Mouse (Mus musculus) C2C12 (cell line): ENCODE measurements at regions not wholly inside any gene's neighbourhood (a gene's known extent, or its start where the extent isn't known, plus 50 kb on each side); places are given as distances from the start of the nearest gene placed in this dataset.

ENCODE experiments used
- CEBPB ChIP-seq: IDR thresholded peaks from one replicate; pipeline ENCODE4 v1.6.1; 2011; ENCODE audit warnings: low read depth, mild to moderate bottlenecking, control low read depth, moderate library complexity
- CTCF ChIP-seq: IDR thresholded peaks from one replicate; pipeline ENCODE4 v1.5.1; 2011; ENCODE audit not compliant: control insufficient read depth, insufficient read depth, insufficient read length
- FOSL1 ChIP-seq: IDR thresholded peaks from one replicate; pipeline ENCODE4 v1.8.0; 2011; ENCODE audit warnings: mild to moderate bottlenecking, low read length; ENCODE audit not compliant: poor library complexity, insufficient read depth, severe bottlenecking
- MAX ChIP-seq: IDR thresholded peaks from one replicate; pipeline ENCODE4 v1.6.1; 2011; ENCODE audit warnings: mild to moderate bottlenecking, control low read depth
- MYOD1 ChIP-seq: IDR thresholded peaks from one replicate; pipeline ENCODE4 v1.6.1; 2011; ENCODE audit warnings: low read depth; ENCODE audit not compliant: control insufficient read depth, insufficient read length
- MYOG ChIP-seq: IDR thresholded peaks from one replicate; pipeline ENCODE4 v1.6.1; 2011; ENCODE audit not compliant: control insufficient read depth, insufficient read length; ENCODE audit errors: extremely low read depth
- USF1 ChIP-seq: IDR thresholded peaks from one replicate; pipeline ENCODE4 v1.6.1; 2011; ENCODE audit warnings: low read depth, mild to moderate bottlenecking, control low read depth, moderate library complexity

DNA sequence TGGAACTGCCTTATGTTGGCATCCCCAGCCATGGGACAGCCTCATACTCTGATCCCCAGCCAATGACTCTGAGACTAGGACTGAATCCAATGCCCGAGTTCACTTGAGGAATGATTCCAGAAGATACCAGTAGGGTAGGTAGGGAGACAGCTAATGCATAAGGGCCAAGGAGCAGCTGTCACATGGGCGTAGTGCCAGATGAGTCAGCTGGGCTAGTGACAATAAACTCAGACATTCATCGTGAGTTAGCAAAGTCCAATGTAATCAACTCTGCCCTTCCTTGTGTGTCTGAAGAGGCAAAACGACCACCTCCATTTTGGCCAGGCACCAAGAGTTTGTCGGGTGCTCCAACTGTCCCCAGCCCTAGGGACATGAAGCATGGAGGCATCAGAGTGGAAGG lies 98.5 kb upstream of the Ctnnb1 start:
- TF ChIP-seq CTCF = no peak
- peak; percentile 63 for TF ChIP-seq USF1
- peak; percentile 3 for TF ChIP-seq MAX
- no peak for TF ChIP-seq CEBPB
- TF ChIP-seq MYOD1 = peak; percentile 99
- TF ChIP-seq MYOG = no peak
- TF ChIP-seq FOSL1 = peak; percentile 68
